Mouse (Mus musculus): Measurements from ENCODE around the gene Atp5d.

- TF ChIP-seq POLR2A (IDR thresholded peaks at IDR 0.05; ENCODE audit: insufficient read depth, low read length), result peak; percentile 46
- TF ChIP-seq CTCF (IDR thresholded peaks at IDR 0.05; ENCODE audit: low read depth, low read length), result no peak
- no peak for TF ChIP-seq EP300 (IDR thresholded peaks at IDR 0.05; ENCODE audit: insufficient read depth, low read depth, low read length)
Observed at GRCm38 (mm10) chr10:80149291-80150225, 11.1 kb downstream of the Atp5d start.
